Mouse (Mus musculus) stomach, embryonic 16.5 days (tissue): ENCODE results near the gene Traf2. TPM values are rescaled to one million over a fixed set of nuclear protein-coding genes. Genes with fewer than 3 reads are reported as not detected.

Source experiments
- ATAC-seq: fragments of 200-750 bp; cut with Nextera tagmentation; 2 replicates; pipeline ENCODE4 v1.8.0; 2017; ENCODE audit warnings: moderate number of reproducible peaks, moderate TSS enrichment; ENCODE audit not compliant: insufficient read depth, low FRiP score
- H3K27ac ChIP-seq: fragments of 300-500 bp; sonication (generic); 2 replicates; pipeline ENCODE4 v1.5.1; 2014; ENCODE audit warnings: low read length
- H3K27me3 ChIP-seq: fragments of 300-500 bp; sonication (generic); 2 replicates; pipeline ENCODE4 v1.6.1; 2014; ENCODE audit warnings: low read length, control low read depth, mixed read lengths; ENCODE audit not compliant: control insufficient read depth, insufficient read depth
- H3K36me3 ChIP-seq: fragments of 300-500 bp; sonication (generic); 2 replicates; pipeline ENCODE4 v1.6.1; 2014; ENCODE audit warnings: low read length; ENCODE audit not compliant: control insufficient read depth, insufficient read depth
- H3K4me1 ChIP-seq: fragments of 300-500 bp; sonication (generic); 2 replicates; pipeline ENCODE4 v1.6.1; 2014; ENCODE audit warnings: low read length, control low read depth, mixed read lengths; ENCODE audit not compliant: control insufficient read depth, insufficient read depth
- H3K4me2 ChIP-seq: fragments of 300-500 bp; sonication (generic); 2 replicates; pipeline ENCODE4 v1.6.1; 2014; ENCODE audit warnings: low read depth, low read length, mixed read lengths
- H3K4me3 ChIP-seq: fragments of 300-500 bp; sonication (generic); replicated peaks from 2 replicates; pipeline ENCODE4 v1.5.1; 2014; ENCODE audit warnings: mild to moderate bottlenecking, low read length
- H3K9ac ChIP-seq: fragments of 300-500 bp; sonication (generic); 2 replicates; pipeline ENCODE4 v1.6.1; 2014; ENCODE audit warnings: low read length
- H3K9me3 ChIP-seq: fragments of 300-500 bp; sonication (generic); replicated peaks from 2 replicates; pipeline ENCODE4 v1.6.1; 2016; ENCODE audit warnings: low read length, control low read depth; ENCODE audit not compliant: control insufficient read depth
- WGBS: fragments of 180-500 bp; shearing (Covaris S2); extraction: QIAGEN DNeasy Blood & Tissue Kit; methylation state at CpG from one replicate; pipeline ENCODE4 v1.1.7; 2014; 5-methylcytosine and 5-hydroxymethylcytosine counted together
- polyA plus RNA-seq: library from polyadenylated mRNA; unstranded; fragments of >200 nt; fragmentation: Nextera tagmentation; extraction: Ambion mirVana; gene quantifications from 2 replicates; pipeline ENCODE4 v1.2.1, GENCODE M21; 2015

Gene Traf2
- polyA plus RNA-seq, 1 experiment from 2014 or later = 31.5 TPM

DNA sequence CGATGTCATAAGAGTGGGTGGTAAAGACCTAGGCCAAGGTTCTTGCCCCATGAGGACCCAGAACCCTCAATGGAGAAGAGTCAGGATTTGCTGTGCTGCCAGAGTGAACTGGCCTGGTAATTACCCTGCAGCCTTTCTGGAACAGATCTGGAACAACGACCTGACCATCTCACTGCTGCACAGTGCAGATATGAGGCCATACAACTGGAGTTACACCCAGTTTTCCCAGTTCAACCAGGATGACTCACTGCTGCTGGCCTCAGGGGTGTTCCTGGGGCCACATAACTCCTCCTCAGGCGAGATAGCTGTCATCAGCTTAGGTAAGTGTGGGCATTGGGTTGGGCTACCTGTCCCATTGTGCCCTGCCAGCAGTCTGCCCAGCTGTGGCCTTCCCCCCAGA, 44.0 kb downstream of the Traf2 start:
- H3K4me2 ChIP-seq = peak overlapping the region; percentile 77; the same call in 1 of the 2 replicates
- peak overlapping the region; percentile 67 for H3K27ac ChIP-seq
- peak; percentile 5; the same call in 1 of the 2 replicates for ATAC-seq
- no peaks in the 10 kb centered on the region for H3K9me3 ChIP-seq
- peaks cover 19% of the 10 kb centered on the region for H3K4me1 ChIP-seq
- WGBS = 67% methylated on average over 3 of the region's 3 CpGs
- H3K27me3 ChIP-seq = no peaks in the 10 kb centered on the region
- no peak overlapping the region for H3K4me3 ChIP-seq
- H3K9ac ChIP-seq = no peak overlapping the region
- H3K36me3 ChIP-seq = peaks cover 8% of the 10 kb centered on the region; the same call in 1 of the 2 replicates

DNA sequence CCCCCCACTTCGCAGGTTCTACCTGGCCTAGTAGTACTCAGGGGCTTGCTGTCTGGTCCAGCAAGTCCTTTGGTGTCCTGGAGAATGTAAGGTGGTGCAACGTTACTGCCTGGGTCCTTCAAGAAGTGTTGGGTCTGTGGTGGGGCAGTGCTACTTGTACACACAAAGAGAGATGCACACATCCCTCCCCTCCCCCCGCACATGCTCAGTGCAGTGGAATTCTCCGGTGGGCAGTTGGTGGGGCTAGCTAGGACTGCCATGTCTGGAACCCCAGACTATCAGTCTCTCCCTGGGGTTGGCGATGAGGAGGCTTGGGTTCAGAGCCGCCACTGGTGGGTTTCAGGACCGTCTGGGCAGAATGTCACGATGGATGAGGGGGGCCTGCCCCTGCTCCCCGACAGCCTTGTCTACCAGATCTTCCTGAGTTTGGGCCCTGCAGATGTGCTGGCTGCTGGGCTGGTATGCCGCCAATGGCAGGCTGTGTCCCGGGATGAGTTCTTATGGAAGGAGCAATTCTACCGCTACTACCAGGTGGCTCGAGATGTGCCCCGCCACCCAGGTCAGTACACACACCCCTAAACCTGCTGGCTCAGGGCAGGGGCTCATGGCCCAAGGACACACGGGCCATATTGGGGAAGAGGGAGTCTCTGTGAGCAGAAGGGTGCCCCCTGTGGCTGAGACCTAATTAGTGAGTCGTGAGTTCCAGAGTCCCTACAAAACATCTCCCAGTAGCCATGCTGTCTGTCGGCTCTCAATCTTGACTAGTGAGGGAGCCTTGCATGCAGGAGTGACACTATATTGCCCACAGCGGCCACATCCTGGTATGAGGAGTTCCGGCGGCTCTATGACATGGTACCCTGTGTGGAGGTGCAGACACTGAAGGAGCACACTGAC, 44.9 kb downstream of the Traf2 start, which contains the start of gene C8g:
Gene C8g (minus strand): TSS at position 127 of the 894 bp plus-strand sequence.
- H3K27ac ChIP-seq = peak within 1 kb of the TSS; percentile 73
- ATAC-seq = no peak
- H3K4me3 ChIP-seq = peak within 1 kb of the TSS; percentile 90
- H3K27me3 ChIP-seq = no peaks in the 10 kb centered on the region
- no peaks in the 10 kb centered on the region for H3K9me3 ChIP-seq
- H3K36me3 ChIP-seq = peaks cover 8% of the 10 kb centered on the region; the same call in 1 of the 2 replicates
- peaks cover 19% of the 10 kb centered on the region for H3K4me1 ChIP-seq
- 74% methylated on average over 20 of the region's 20 CpGs for WGBS
- H3K9ac ChIP-seq = peak within 1 kb of the TSS; percentile 96
- peak within 1 kb of the TSS; percentile 77 for H3K4me2 ChIP-seq

DNA sequence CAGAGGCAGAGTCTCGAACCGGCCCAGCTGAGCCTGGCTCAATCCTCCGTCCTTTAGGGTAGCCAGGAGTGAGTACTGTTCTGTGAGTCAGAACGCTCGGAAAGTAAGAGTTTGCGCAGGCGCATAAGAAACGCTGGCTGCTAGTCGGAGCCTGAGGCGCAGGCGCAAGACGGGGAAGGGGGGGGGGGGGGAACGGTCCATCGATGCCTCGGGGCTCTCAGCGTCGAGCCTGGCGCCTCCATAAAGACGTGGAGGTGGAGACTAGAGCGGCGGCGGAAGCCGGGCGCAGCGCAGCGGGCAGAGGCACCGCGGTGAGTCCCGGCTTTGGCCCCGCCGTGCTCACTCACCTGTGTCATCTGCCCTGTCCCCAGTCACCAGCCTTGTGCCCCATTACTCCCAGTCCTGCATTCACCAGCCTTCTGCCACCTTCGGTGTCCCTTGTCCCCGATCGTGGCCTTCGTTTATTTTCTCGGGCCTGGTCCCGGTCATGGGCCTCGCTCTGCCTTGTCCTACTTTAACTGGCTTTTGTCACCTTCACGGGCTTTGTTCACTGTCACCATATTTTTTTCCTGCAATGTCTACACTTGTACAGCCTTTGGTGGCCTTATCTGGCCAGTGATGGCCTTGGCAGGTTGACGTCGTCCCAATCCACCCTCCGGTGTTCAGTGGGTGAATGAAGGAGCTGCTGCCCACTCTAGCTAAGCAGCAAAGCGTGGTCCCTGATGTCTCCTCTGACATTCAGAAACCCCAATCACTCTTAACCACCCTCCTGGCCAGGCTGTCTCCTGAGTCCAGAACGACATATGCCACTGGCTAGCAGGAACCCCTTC, 45.9 kb downstream of the Traf2 start, which contains the start of gene Fbxw5:
Gene Fbxw5 (plus strand): TSS at position 175 of the 830 bp plus-strand sequence.
- H3K36me3 ChIP-seq = peaks cover 8% of the 10 kb centered on the region; the same call in 1 of the 2 replicates
- under 1% methylated on average over 42 of the region's 44 CpGs for WGBS
- peak; percentile 89 for ATAC-seq

DNA sequence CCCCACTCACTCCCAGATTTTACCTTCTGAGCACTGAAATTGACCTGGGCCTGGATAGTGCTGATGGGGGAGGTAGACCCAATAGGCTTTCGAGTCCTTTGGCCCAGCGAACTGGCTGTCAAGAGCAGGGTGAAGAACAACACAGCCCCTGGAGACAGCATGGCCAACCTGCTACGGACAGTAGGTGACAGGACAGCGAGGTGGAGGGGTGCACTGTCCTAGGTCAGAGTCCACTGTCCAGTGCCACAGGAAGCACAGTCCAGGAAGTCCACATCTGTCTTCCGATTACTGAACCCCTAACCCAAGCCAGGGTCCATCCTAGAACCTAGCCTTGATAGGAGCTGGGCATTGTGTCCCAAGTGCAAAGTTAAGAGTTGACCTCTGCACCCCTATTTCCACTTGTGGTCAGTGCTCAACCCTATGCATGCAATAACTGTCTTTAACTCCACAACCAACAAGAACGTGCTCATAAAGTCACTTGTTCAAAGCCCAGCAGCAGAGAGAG, 46.6 kb downstream of the Traf2 start:
- Histone ChIP-seq H3K4me1 (peaks cover 19% of the 10 kb centered on the region), H3K9me3 (no peaks in the 10 kb centered on the region), H3K36me3 (peaks cover 8% of the 10 kb centered on the region; the same call in 1 of the 2 replicates), H3K27me3 (no peaks in the 10 kb centered on the region), H3K27ac (peak overlapping the region; percentile 39; the same call in 1 of the 2 replicates), H3K4me2 (peak overlapping the region; percentile 54), H3K9ac (peak overlapping the region; percentile 60), H3K4me3 (peak overlapping the region; percentile 90)
- peak; percentile 7; the same call in 1 of the 2 replicates for ATAC-seq
- 64% methylated on average over 6 of the region's 6 CpGs for WGBS

More for the DNA sequence above, 45.9 kb downstream of the Traf2 start, which contains the start of gene Fbxw5:
- H3K9ac ChIP-seq = peak within 1 kb of the TSS; percentile 96
- H3K27me3 ChIP-seq = no peaks in the 10 kb centered on the region
- H3K9me3 ChIP-seq = no peaks in the 10 kb centered on the region
- H3K4me2 ChIP-seq = peak within 1 kb of the TSS; percentile 77
- peak within 1 kb of the TSS; percentile 73 for H3K27ac ChIP-seq
- peak within 1 kb of the TSS; percentile 90 for H3K4me3 ChIP-seq
- peaks cover 19% of the 10 kb centered on the region for H3K4me1 ChIP-seq

DNA sequence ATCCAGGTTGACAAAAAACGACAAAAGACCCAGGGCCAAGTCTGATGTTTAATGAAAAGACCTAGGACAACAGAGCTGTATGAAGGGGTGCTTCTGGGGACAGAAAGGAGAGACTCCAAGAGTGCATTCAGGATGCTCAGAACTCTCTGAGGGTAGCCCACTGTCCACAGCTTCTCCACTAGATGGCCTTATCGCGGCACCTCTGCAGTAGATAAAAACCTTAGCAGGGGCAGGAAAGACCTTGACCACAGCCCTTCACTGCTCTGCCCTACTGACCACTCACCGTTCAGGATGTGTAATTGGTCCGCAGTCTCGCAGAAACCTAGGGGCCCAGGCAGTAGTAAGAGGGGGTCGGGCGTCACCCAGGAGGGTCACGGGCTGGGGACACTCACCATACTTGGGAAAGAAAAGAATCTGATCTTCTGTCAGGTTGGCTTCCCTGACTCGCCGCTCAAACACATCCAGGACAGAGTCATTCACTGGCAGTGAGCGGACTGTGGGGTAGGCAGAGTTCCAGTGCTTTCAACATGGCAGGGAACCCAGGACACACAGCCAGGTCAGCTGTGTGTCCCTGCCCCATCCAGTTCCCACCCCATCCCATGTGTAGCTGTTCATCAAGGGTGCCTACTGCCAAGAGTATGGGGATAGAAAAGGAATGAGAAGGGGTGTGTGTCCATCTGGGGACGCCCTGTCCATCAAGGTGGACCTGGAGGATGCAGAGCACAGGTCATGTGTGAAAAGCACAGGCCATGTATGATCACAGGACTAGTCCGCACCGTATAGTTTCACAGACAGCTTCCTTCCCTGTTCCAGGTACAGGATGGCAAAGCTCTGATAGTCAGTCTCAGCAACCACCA, 47.9 kb downstream of the Traf2 start:
- no peak overlapping the region for H3K4me3 ChIP-seq
- H3K9me3 ChIP-seq = no peaks in the 10 kb centered on the region
- H3K4me1 ChIP-seq = peaks cover 19% of the 10 kb centered on the region
- H3K27me3 ChIP-seq = no peaks in the 10 kb centered on the region
- H3K27ac ChIP-seq = no peak overlapping the region
- ATAC-seq = no peak
- H3K36me3 ChIP-seq = 0 out of 2 replicates have a peak, but pooled peaks cover 3% of the 10 kb centered on the region
- 67% methylated on average over 15 of the region's 15 CpGs for WGBS
- H3K4me2 ChIP-seq = no peak overlapping the region
- no peak overlapping the region for H3K9ac ChIP-seq

DNA sequence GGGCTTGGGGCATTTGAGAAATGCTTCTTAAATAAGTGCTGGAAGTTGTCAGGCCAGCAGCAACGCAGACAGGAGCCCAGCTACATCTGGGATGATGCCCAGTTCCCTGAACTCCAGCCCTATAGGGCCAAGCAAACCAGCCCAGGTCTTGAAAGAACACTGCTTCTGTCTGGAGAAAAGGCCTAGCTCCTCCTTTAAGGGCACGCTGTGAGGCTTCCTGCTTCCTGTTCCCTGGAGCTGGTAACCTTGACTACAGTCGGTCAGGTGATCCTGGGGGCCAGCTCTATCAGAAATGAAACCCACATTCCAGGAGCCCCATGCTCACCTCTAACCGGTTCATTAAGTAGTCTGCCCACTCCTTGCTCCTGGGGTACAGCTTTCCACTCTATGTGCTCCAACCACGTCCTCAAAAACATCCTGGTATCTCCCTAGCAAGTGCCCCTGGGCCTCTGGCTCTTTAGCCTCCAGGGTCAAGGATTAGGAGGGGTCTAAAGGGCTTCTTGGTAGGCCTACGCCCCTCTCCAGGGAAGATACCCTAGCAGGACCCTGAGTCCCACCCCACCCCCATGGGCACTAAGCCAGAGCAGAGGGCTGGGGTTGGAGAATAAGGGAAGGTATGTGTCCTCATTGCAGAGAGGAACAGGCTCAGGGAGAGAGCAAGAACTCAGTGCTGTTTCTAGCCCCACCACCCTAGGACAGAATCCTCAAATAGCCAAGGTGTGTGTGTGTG, 48.7 kb downstream of the Traf2 start:
- no peak for ATAC-seq
- Histone ChIP-seq H3K27ac (peak overlapping the region; percentile 4; the same call in 1 of the 2 replicates), H3K4me1 (peaks cover 19% of the 10 kb centered on the region), H3K36me3 (no peaks in the 10 kb centered on the region), H3K27me3 (no peaks in the 10 kb centered on the region), H3K4me3 (no peak overlapping the region), H3K9ac (peak overlapping the region; percentile 24), H3K4me2 (no peak overlapping the region), H3K9me3 (no peaks in the 10 kb centered on the region)
- 48% methylated on average over 6 of the region's 6 CpGs for WGBS

DNA sequence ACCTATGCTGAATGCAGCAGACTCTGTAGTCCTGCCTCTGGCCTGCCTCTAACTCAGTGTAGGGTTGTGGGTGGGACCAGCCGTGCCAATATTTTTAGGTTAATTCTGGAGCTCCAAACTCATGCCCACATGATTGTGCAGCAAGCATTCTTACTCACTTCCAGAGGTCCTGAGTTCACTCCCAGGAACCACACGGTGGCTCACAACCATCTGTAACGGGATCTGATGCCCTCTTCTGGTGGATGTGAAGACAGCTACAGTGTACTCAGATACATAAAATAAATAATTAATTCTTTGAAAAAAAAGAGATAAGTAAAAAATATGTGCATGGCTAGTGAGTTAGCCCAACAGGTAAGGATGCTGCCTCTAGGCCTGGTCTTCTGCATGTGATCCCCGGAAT, 50.3 kb downstream of the Traf2 start:
- H3K36me3 ChIP-seq = no peaks in the 10 kb centered on the region
- whole genome bisulfite sequencing = 38% methylated on average over 4 of the region's 4 CpGs
- H3K9me3 ChIP-seq = no peaks in the 10 kb centered on the region
- no peak overlapping the region for H3K9ac ChIP-seq
- no peak overlapping the region for H3K4me2 ChIP-seq
- peaks cover 8% of the 10 kb centered on the region for H3K4me1 ChIP-seq
- no peak overlapping the region for H3K27ac ChIP-seq
- no peak overlapping the region for H3K4me3 ChIP-seq
- ATAC-seq = no peak
- no peaks in the 10 kb centered on the region for H3K27me3 ChIP-seq
